Mouse (Mus musculus) forebrain, embryonic 13.5 days (tissue): ENCODE measurements around the gene Dab2ip. TPM values are rescaled to one million over a fixed set of nuclear protein-coding genes. Genes with fewer than 3 reads are reported as not detected.

ENCODE experiments used
- ATAC-seq: fragments of 200-750 bp; cut with Nextera tagmentation; 2 replicates; pipeline ENCODE4 v1.8.0; 2017
- H3K27ac ChIP-seq: fragments of 300-500 bp; sonication (generic); 2 replicates; pipeline ENCODE4 v1.5.1; 2015; ENCODE audit warnings: inconsistent platforms, mild to moderate bottlenecking, moderate library complexity
- H3K27me3 ChIP-seq: fragments of 300-500 bp; sonication (generic); 2 replicates; pipeline ENCODE4 v1.6.1; 2015; ENCODE audit warnings: mild to moderate bottlenecking, inconsistent platforms
- H3K36me3 ChIP-seq: fragments of 300-500 bp; sonication (generic); 2 replicates; pipeline ENCODE4 v1.6.1; 2015; ENCODE audit warnings: mild to moderate bottlenecking, inconsistent platforms; ENCODE audit not compliant: poor library complexity, severe bottlenecking
- H3K4me1 ChIP-seq: fragments of 300-500 bp; sonication (generic); 2 replicates; pipeline ENCODE4 v1.6.1; 2015; ENCODE audit warnings: inconsistent platforms
- H3K4me2 ChIP-seq: fragments of 300-500 bp; sonication (generic); 2 replicates; pipeline ENCODE4 v1.6.1; 2015; ENCODE audit warnings: inconsistent platforms, mild to moderate bottlenecking, moderate library complexity
- H3K4me3 ChIP-seq: fragments of 300-500 bp; sonication (generic); 2 replicates; pipeline ENCODE4 v1.5.1; 2015; ENCODE audit warnings: mild to moderate bottlenecking, inconsistent platforms
- H3K9ac ChIP-seq: fragments of 300-500 bp; sonication (generic); 2 replicates; pipeline ENCODE4 v1.6.1; 2015; ENCODE audit warnings: mild to moderate bottlenecking, inconsistent platforms
- H3K9me3 ChIP-seq: fragments of 300-500 bp; sonication (generic); replicated peaks from 2 replicates; pipeline ENCODE4 v1.6.1; 2016; ENCODE audit warnings: inconsistent platforms
- WGBS: fragments of 180-500 bp; shearing (Covaris S2); methylation state at CpG from one replicate; pipeline ENCODE4 v1.1.7; 2015; 5-methylcytosine and 5-hydroxymethylcytosine counted together
- polyA plus RNA-seq: library from polyadenylated mRNA; unstranded; fragments of >200 nt; fragmentation: Nextera tagmentation; extraction: Ambion mirVana; gene quantifications from 2 replicates; pipeline ENCODE4 v1.2.1, GENCODE M21; 2015

The Dab2ip gene
- polyA plus RNA-seq, 1 experiment from 2014 or later = 27.4 TPM

- 55% methylated on average over 9 of the region's 9 CpGs for WGBS
- no peak for ATAC-seq
- Histone ChIP-seq H3K9ac (no peak overlapping the region), H3K27ac (no peak overlapping the region), H3K27me3 (no peaks in the 10 kb centered on the region), H3K4me3 (no peak overlapping the region), H3K9me3 (no peaks in the 10 kb centered on the region), H3K4me1 (peaks cover 10% of the 10 kb centered on the region; the same call in 1 of the 2 replicates), H3K4me2 (no peak overlapping the region), H3K36me3 (no peaks in the 10 kb centered on the region)
Observed at GRCm38 (mm10) chr2:35533646-35534045, 24.4 kb upstream of the Dab2ip start.

- Histone ChIP-seq H3K9me3 (no peaks in the 10 kb centered on the region), H3K27me3 (no peaks in the 10 kb centered on the region), H3K4me3 (no peak overlapping the region), H3K4me2 (no peak overlapping the region), H3K9ac (no peak overlapping the region), H3K27ac (no peak overlapping the region), H3K36me3 (no peaks in the 10 kb centered on the region), H3K4me1 (0 out of 2 replicates have a peak, but pooled peaks cover 3% of the 10 kb centered on the region)
- peak; percentile 75 for ATAC-seq
- WGBS = 6% methylated on average over 13 of the region's 13 CpGs
Observed at GRCm38 (mm10) chr2:35539276-35539972, 18.6 kb upstream of the Dab2ip start.

GRCm38 (mm10) chr2:35540798-35541197 is 17.3 kb upstream of the Dab2ip start:
- 38% methylated on average over 4 of the region's 4 CpGs for WGBS
- Histone ChIP-seq H3K4me2 (no peak overlapping the region), H3K4me1 (peaks cover 10% of the 10 kb centered on the region), H3K9ac (no peak overlapping the region), H3K27ac (no peak overlapping the region), H3K4me3 (no peak overlapping the region), H3K9me3 (no peaks in the 10 kb centered on the region), H3K27me3 (no peaks in the 10 kb centered on the region), H3K36me3 (no peaks in the 10 kb centered on the region)
- ATAC-seq = no peak

- H3K9ac ChIP-seq = 0 out of 2 replicates have a peak overlapping the region, but pooled peaks have one; percentile 32
- H3K4me3 ChIP-seq = no peak overlapping the region; the same call in 1 of the 2 replicates
- WGBS = 8% methylated on average over 14 of the region's 14 CpGs
- H3K36me3 ChIP-seq = no peaks in the 10 kb centered on the region
- H3K4me1 ChIP-seq = peaks cover 10% of the 10 kb centered on the region
- peak overlapping the region; percentile 56 for H3K4me2 ChIP-seq
- ATAC-seq = peak; percentile 84
- 0 out of 2 replicates have a peak, but pooled peaks cover 3% of the 10 kb centered on the region for H3K27me3 ChIP-seq
- no peaks in the 10 kb centered on the region for H3K9me3 ChIP-seq
- H3K27ac ChIP-seq = no peak overlapping the region
Observed at GRCm38 (mm10) chr2:35544717-35545116, 13.3 kb upstream of the Dab2ip start.

GRCm38 (mm10) chr2:35545125-35545590 is 12.9 kb upstream of the Dab2ip start:
- peak; percentile 66 for ATAC-seq
- Histone ChIP-seq H3K9me3 (no peaks in the 10 kb centered on the region), H3K4me2 (peak overlapping the region; percentile 56), H3K4me3 (no peak overlapping the region; the same call in 1 of the 2 replicates), H3K9ac (0 out of 2 replicates have a peak overlapping the region, but pooled peaks have one; percentile 32), H3K27ac (no peak overlapping the region), H3K36me3 (no peaks in the 10 kb centered on the region), H3K27me3 (0 out of 2 replicates have a peak, but pooled peaks cover 3% of the 10 kb centered on the region), H3K4me1 (peaks cover 10% of the 10 kb centered on the region)
- WGBS = 25% methylated on average over 7 of the region's 7 CpGs

GRCm38 (mm10) chr2:35546462-35546861 is 11.6 kb upstream of the Dab2ip start:
- no peak overlapping the region for H3K27ac ChIP-seq
- no peak overlapping the region for H3K9ac ChIP-seq
- H3K4me1 ChIP-seq = peaks cover 7% of the 10 kb centered on the region
- H3K4me3 ChIP-seq = no peak overlapping the region
- ATAC-seq = no peak
- H3K27me3 ChIP-seq = 0 out of 2 replicates have a peak, but pooled peaks cover 3% of the 10 kb centered on the region
- no peaks in the 10 kb centered on the region for H3K36me3 ChIP-seq
- 95% methylated on average over 6 of the region's 6 CpGs for WGBS
- no peak overlapping the region for H3K4me2 ChIP-seq
- H3K9me3 ChIP-seq = no peaks in the 10 kb centered on the region

GRCm38 (mm10) chr2:35549191-35549590 is 8.9 kb upstream of the Dab2ip start:
- Histone ChIP-seq H3K9ac (no peak overlapping the region), H3K4me1 (peaks cover 7% of the 10 kb centered on the region)

GRCm38 (mm10) chr2:35550097-35550496 is 8.0 kb upstream of the Dab2ip start:
- WGBS = 88% methylated on average over 9 of the region's 9 CpGs
- Histone ChIP-seq H3K9me3 (no peaks in the 10 kb centered on the region), H3K27ac (no peak overlapping the region), H3K27me3 (0 out of 2 replicates have a peak, but pooled peaks cover 3% of the 10 kb centered on the region), H3K4me1 (peaks cover 3% of the 10 kb centered on the region), H3K9ac (no peak overlapping the region), H3K4me2 (no peak overlapping the region), H3K36me3 (no peaks in the 10 kb centered on the region), H3K4me3 (no peak overlapping the region)
- ATAC-seq = no peak

More at GRCm38 (mm10) chr2:35549191-35549590, 8.9 kb upstream of the Dab2ip start:
- H3K36me3 ChIP-seq = no peaks in the 10 kb centered on the region
- no peak overlapping the region for H3K4me3 ChIP-seq
- no peaks in the 10 kb centered on the region for H3K9me3 ChIP-seq
- H3K27ac ChIP-seq = no peak overlapping the region
- H3K4me2 ChIP-seq = no peak overlapping the region
- 0 out of 2 replicates have a peak, but pooled peaks cover 3% of the 10 kb centered on the region for H3K27me3 ChIP-seq
- ATAC-seq = no peak
- 82% methylated on average over 4 of the region's 4 CpGs for WGBS

GRCm38 (mm10) chr2:35556918-35557486 is 1.1 kb upstream of the Dab2ip start:
- WGBS = 76% methylated on average over 5 of the region's 5 CpGs

GRCm38 (mm10) chr2:35558826-35559550 is 922 bp downstream of the Dab2ip start:
- ATAC-seq = no peak
- Histone ChIP-seq H3K27ac (no peak overlapping the region), H3K4me3 (no peak overlapping the region), H3K9ac (no peak overlapping the region), H3K36me3 (no peaks in the 10 kb centered on the region), H3K9me3 (no peaks in the 10 kb centered on the region), H3K4me1 (peaks cover 11% of the 10 kb centered on the region), H3K27me3 (no peaks in the 10 kb centered on the region), H3K4me2 (no peak overlapping the region)
- 72% methylated on average over 4 of the region's 4 CpGs for WGBS

More at GRCm38 (mm10) chr2:35556918-35557486, 1.1 kb upstream of the Dab2ip start:
- Histone ChIP-seq H3K9me3 (no peaks in the 10 kb centered on the region), H3K36me3 (no peaks in the 10 kb centered on the region), H3K27me3 (no peaks in the 10 kb centered on the region), H3K9ac (no peak overlapping the region), H3K4me2 (no peak overlapping the region), H3K4me1 (peaks cover 11% of the 10 kb centered on the region), H3K4me3 (no peak overlapping the region), H3K27ac (no peak overlapping the region)
- ATAC-seq = no peak

GRCm38 (mm10) chr2:35559551-35559835 is 1.4 kb downstream of the Dab2ip start:
- H3K4me3 ChIP-seq = no peak overlapping the region
- H3K9ac ChIP-seq = no peak overlapping the region
- H3K36me3 ChIP-seq = no peaks in the 10 kb centered on the region
- H3K27ac ChIP-seq = no peak overlapping the region
- no peak for ATAC-seq
- H3K4me2 ChIP-seq = no peak overlapping the region
- WGBS = 88% methylated on average over 2 of the region's 2 CpGs
- H3K27me3 ChIP-seq = no peaks in the 10 kb centered on the region
- no peaks in the 10 kb centered on the region for H3K9me3 ChIP-seq
- peaks cover 11% of the 10 kb centered on the region for H3K4me1 ChIP-seq

GRCm38 (mm10) chr2:35563722-35564121 is 5.7 kb downstream of the Dab2ip start:
- 88% methylated on average over 4 of the region's 4 CpGs for WGBS
- H3K4me3 ChIP-seq = no peak overlapping the region
- H3K9ac ChIP-seq = no peak overlapping the region
- H3K27me3 ChIP-seq = no peaks in the 10 kb centered on the region
- no peak overlapping the region for H3K4me2 ChIP-seq
- H3K27ac ChIP-seq = no peak overlapping the region
- H3K4me1 ChIP-seq = peaks cover 4% of the 10 kb centered on the region
- no peak for ATAC-seq
- no peaks in the 10 kb centered on the region for H3K36me3 ChIP-seq
- no peaks in the 10 kb centered on the region for H3K9me3 ChIP-seq
